Mouse (Mus musculus) mature B cell (primary cell): ENCODE measurements around the gene Fgfr2.
"Not testable (repeated sequence)": the region's sequence is repeated elsewhere in the genome, so short reads cannot be mapped to it uniquely, and the experiment has no call there.

Source experiments
- in situ Hi-C: fragments of 300-500 bp; cut with MboI; formaldehyde crosslinking; loops from 2 replicates; pipeline ENCODE4 v1.14.3; 2019

The Fgfr2 gene

GRCm38 (mm10) chr7:132458493-132458892 lies 664.7 kb downstream of the Fgfr2 start:
- in situ Hi-C loops: no loop called here

GRCm38 (mm10) chr7:132455071-132455720 lies 668.0 kb downstream of the Fgfr2 start:
- in situ Hi-C loops: no loop called here

DNA sequence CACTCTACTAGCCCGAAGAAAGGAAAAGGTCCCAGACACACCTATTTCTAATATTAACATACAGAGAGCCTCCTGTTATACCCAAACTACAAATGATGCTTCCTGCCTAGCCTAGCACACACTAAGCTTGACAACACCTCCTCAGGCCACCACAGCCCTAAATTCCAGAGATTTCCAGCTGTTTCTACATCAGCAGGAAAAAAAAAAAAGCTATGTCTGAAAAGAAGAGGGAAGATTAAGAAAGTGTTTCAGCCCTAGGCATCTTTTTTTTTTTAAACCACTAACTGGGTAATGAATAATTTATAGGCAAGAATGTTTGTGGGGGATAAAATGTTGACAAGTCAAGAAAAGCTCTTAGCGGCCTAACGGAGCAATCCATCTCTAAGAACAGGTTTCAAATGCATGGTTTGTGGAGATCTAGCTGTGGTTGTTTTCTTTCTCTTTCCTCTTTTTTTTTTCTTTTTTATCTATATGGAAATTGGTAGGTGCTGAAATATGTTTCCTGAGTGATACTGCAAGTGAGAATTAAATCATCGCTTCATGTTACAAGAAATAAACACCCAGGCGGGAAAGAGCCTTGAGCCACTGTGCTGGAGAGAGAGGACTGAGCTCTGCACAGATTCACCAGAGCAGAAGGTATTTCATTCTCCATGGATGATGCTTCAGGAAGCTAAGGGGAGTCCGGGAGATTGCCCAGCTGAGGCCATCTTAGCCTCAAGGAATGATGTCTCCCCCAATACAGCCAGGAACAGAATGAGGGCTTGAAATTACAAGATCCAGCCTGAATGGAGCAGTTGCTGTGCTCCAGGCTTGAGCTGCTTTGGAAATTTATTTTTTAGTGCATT lies 673.0 kb downstream of the Fgfr2 start:
- in situ Hi-C loops: no loop called here

DNA sequence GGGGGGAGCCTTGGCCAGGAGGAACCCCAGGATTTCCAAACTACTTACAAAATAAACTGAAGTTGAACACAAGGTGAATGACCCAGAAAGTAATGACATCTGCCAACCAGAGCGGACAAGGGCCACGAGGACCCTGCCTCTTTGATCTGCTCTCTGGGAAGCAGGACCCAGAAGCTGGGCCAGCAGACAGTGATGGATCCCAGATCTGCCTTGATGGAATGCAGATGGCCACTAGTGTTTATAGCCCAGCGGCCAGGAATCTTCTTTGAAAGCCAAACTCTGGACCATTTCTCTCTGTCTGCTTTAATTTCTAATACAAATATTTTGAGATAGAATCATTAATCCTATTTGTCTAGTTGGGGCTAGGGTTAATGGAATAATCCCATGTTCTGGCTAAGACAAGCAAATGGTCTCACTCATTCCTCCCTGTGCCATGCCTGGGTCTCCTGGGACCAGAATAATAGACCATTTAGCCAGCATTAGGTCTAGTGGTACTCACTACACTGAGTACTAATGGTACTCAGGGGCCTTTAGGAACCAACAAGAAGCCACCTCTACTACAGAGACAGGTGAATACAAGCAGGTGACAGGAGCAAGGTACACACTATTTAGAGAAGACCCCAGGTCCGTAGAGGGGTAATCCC lies 674.5 kb downstream of the Fgfr2 start:
- in situ Hi-C loops: no loop called here

GRCm38 (mm10) chr7:132447558-132447957 lies 675.6 kb downstream of the Fgfr2 start:
- in situ Hi-C loops: no loop called here

GRCm38 (mm10) chr7:132446841-132447240 lies 676.3 kb downstream of the Fgfr2 start:
- in situ Hi-C loops: no loop called here

- in situ Hi-C loops: no loop called here
Observed at GRCm38 (mm10) chr7:132444221-132444620, 678.9 kb downstream of the Fgfr2 start.

GRCm38 (mm10) chr7:132443769-132444168 lies 679.4 kb downstream of the Fgfr2 start:
- in situ Hi-C loops: no loop called here

GRCm38 (mm10) chr7:132443134-132443533 lies 680.0 kb downstream of the Fgfr2 start:
- in situ Hi-C loops: no loop called here

DNA sequence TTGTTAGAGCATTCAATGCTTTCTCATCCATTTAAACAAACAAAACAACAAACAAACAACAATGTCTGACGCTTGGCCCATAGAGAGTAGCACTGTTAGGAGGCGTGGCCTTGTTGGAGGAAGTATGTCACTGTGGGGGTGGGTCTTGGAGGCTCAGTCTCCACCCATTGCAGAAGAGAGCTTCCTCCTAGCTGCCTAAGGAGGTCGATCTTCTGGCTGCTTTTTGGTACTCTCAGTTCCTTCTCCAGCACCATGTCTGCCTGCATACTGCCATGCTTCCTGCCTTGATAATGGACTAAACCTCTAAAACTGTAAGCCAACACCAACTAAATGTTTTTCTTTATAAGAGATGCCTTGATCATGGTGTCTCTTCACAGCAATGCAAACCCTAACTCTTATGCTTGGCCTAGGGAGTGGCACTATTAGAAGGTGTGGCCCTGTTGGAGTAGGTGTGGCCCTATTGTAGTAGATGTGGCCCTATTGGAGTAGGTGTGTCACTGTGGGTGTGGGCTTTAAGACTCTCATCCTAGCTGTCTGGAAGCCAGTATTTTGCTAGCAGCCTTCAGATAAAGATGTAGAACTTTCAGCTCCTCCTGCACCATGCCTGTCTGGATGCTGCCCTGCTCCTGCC lies 680.9 kb downstream of the Fgfr2 start:
- in situ Hi-C loops: not testable (repeated sequence)

- in situ Hi-C loops: no loop called here
Observed at GRCm38 (mm10) chr7:132439916-132440315, 683.2 kb downstream of the Fgfr2 start.

GRCm38 (mm10) chr7:132438060-132438459 lies 685.1 kb downstream of the Fgfr2 start:
- in situ Hi-C loops: no loop called here

GRCm38 (mm10) chr7:132437431-132437830 lies 685.7 kb downstream of the Fgfr2 start:
- in situ Hi-C loops: no loop called here

DNA sequence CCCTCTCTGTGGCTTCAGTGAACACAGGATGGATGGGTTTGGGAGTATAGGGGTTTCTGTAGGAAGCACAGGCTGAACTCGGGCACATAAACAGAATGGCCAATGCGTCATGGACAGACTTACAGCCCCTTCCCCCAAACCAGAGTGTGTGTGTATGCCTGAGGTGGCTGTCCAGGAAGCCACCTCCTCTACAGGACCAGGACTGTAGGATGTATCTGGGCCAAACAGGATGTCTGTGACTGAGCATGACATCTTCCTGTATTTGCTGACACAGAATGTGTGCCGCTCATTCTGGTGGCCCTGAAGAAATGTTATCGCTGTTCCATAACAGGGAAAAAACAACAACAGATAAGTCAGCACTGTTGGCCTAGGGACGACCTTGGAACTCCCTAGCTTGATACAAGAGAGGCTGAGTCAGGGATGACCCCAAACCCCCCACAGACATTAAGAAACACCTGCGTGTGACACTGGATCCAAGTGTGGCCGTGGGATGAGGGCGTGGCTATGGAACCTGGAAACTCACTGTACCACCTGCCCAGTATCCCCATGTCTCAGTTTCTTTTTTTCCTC lies 687.6 kb downstream of the Fgfr2 start:
- in situ Hi-C loops: no loop called here

GRCm38 (mm10) chr7:132429324-132429723 lies 693.8 kb downstream of the Fgfr2 start:
- in situ Hi-C loops: no loop called here

DNA sequence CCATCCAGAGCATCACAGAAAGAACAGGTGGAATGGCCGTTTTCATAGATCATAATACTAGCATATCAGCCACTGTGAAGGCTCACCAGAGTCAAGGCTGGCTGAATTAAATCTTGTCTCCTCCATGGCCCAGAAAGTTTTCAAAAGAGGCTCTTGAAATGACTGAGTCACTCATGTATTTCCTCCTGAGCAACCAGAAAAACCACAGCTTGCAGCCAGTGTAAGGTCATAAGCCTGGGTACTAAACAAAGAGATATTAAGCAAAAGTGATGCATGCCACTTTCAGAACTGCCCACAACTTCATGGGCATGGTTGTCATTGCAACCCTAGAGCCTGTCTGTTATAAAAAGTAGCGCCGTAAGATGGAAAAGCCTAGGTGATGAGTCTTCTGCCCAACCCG lies 694.8 kb downstream of the Fgfr2 start:
- in situ Hi-C loops: no loop called here

- in situ Hi-C loops: no loop called here
Observed at GRCm38 (mm10) chr7:132426069-132426468, 697.1 kb downstream of the Fgfr2 start.

DNA sequence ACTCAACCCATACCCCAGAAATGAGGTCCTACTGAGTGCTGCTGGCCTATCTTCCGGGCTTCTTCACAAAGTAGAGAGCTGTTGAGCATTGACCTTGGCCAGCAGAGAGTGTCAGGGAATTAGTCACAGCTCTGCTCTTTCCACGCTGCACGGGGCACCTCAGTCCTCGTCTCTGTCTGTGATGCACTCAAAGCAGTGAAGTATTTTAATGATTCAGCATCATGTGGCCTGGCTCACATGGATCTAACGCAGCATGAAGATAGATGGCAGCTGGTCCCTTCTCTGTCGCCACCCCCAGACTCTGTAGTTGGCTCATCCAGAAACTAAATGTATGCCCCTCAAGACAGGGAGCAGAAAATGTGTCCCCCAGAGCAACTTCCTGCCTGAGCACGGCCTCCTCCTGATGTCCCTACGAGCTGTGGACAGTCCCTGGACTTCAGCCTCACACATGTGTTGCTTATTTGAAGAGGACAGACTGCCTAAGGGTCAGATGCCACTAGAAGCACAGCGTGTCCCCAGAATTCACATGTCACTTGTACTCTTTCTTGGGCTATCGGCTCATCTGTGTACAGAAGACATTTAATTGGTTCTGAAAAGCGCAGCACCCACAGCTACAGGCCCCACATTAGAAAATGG lies 697.7 kb downstream of the Fgfr2 start:
- in situ Hi-C loops: no loop called here

- in situ Hi-C loops: no loop called here
Observed at GRCm38 (mm10) chr7:132423570-132423969, 699.6 kb downstream of the Fgfr2 start.

DNA sequence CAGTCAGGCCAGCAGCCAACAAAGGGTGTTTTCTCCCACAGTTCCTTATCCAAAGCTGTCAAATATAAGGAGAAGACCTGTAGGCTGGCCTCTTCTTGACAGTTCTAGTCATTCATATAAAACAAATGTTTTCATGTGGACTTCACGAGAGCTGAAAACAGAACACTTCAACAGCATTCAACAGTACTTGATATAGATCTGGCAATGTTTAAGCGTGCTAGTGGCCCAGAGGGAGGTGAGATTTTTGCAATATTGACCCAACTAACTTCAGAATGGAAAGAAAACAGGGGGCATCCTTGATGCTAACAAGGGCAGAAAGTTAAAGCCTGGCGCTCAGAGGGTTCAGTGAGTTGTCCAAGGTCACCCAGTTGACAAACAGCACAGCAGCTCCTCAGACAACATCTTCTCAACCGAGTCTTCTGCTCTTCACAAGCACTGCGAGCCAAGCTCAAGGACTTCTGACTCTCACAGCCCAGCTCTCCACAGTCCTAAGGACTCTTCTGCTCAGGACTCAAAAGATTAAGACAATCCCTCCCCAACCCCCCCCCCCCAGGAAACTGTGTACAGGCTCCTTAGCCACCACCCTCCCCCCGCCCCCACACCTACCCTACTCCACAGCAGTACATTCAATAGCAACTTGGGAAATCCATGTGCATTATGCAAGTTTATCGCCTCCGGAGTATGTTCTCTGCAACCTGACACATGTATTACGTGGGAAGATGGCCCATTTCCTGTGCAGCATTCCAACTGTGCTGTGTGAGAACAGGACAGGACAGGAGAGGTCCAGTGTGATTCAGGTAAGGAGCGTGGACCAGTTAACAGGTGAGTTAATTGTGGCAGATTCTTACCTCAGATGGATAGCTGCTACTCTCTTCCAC lies 703.5 kb downstream of the Fgfr2 start:
- in situ Hi-C loops: no loop called here

DNA sequence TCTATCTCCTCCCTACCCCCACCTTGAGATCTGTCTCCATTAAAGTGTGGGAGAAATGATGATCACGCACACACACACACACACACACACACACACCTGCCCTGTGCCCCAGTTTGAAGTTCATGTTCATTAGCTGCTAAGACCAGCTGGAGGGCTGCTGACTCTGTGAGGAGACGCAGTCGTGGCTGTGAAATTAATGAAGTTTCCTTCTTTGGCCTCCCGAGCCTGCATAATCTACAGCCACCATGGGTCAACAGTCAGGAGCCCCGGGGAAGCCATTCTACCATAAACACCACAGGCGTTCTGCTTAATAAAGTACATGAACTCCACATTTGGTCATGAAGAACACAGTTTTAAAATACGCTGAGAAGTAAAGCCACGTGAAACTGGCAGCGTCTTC lies 706.3 kb downstream of the Fgfr2 start:
- in situ Hi-C loops: no loop called here
